Mouse (Mus musculus) intestine, embryonic 16.5 days (tissue): ENCODE measurements around the gene Tmem270. TPM values are rescaled to one million over a fixed set of nuclear protein-coding genes. Genes with fewer than 3 reads are reported as not detected.
"Not testable (repeated sequence)": the region's sequence is repeated elsewhere in the genome, so short reads cannot be mapped to it uniquely, and the experiment has no call there.

Experiments
- ATAC-seq: fragments of 200-750 bp; cut with Nextera tagmentation; 2 replicates; pipeline ENCODE4 v1.8.0; 2017; ENCODE audit warnings: moderate TSS enrichment, moderate library complexity
- H3K27ac ChIP-seq: fragments of 300-500 bp; sonication (generic); 2 replicates; pipeline ENCODE4 v1.5.1; 2014; ENCODE audit warnings: mild to moderate bottlenecking, low read length
- H3K27me3 ChIP-seq: fragments of 300-500 bp; sonication (generic); replicated peaks from 2 replicates; pipeline ENCODE4 v1.6.1; 2014; ENCODE audit warnings: low read length, control low read depth, mixed read lengths; ENCODE audit not compliant: control insufficient read depth, insufficient read depth
- H3K36me3 ChIP-seq: fragments of 300-500 bp; sonication (generic); 2 replicates; pipeline ENCODE4 v1.6.1; 2014; ENCODE audit warnings: low read length, control low read depth; ENCODE audit not compliant: control insufficient read depth, insufficient read depth
- H3K4me1 ChIP-seq: fragments of 300-500 bp; sonication (generic); 2 replicates; pipeline ENCODE4 v1.6.1; 2014; ENCODE audit warnings: low read length, control low read depth, mixed read lengths; ENCODE audit not compliant: control insufficient read depth, insufficient read depth
- H3K4me2 ChIP-seq: fragments of 300-500 bp; sonication (generic); 2 replicates; pipeline ENCODE4 v1.6.1; 2014; ENCODE audit warnings: low read depth, low read length, control low read depth
- H3K4me3 ChIP-seq: fragments of 300-500 bp; sonication (generic); 2 replicates; pipeline ENCODE4 v1.5.1; 2014; ENCODE audit warnings: mild to moderate bottlenecking, low read length
- H3K9ac ChIP-seq: fragments of 300-500 bp; sonication (generic); 2 replicates; pipeline ENCODE4 v1.6.1; 2014; ENCODE audit warnings: low read depth, low read length
- H3K9me3 ChIP-seq: fragments of 300-500 bp; sonication (generic); 2 replicates; pipeline ENCODE4 v1.6.1; 2016; ENCODE audit warnings: low read length, control low read depth; ENCODE audit not compliant: control insufficient read depth
- WGBS: fragments of 180-500 bp; shearing (Covaris S2); extraction: QIAGEN DNeasy Blood & Tissue Kit; methylation state at CpG from one replicate; pipeline ENCODE4 v1.1.7; 2014; 5-methylcytosine and 5-hydroxymethylcytosine counted together
- polyA plus RNA-seq: library from polyadenylated mRNA; unstranded; fragments of >200 nt; fragmentation: Nextera tagmentation; extraction: Ambion mirVana; gene quantifications from 2 replicates; pipeline ENCODE4 v1.2.1, GENCODE M21; 2015

Tmem270 gene
- polyA plus RNA-seq, 1 experiment from 2014 or later: not detected

- no peak overlapping the region for H3K4me3 ChIP-seq
- 46% methylated on average over 5 of the region's 5 CpGs for WGBS
- peak overlapping the region; percentile 44; the same call in 1 of the 2 replicates for H3K4me2 ChIP-seq
- no peaks in the 10 kb centered on the region for H3K9me3 ChIP-seq
- no peak overlapping the region for H3K9ac ChIP-seq
- H3K27ac ChIP-seq: no peak overlapping the region; the same call in 1 of the 2 replicates
- no peaks in the 10 kb centered on the region for H3K27me3 ChIP-seq
- no peak for ATAC-seq
- H3K36me3 ChIP-seq: no peaks in the 10 kb centered on the region
- H3K4me1 ChIP-seq: peaks cover 15% of the 10 kb centered on the region
Observed at GRCm38 (mm10) chr5:134944179-134944578, 37.6 kb upstream of the Tmem270 start.

GRCm38 (mm10) chr5:134942740-134943139 is 36.2 kb upstream of the Tmem270 start:
- ATAC-seq: no peak
- WGBS: 78% methylated on average over 2 of the region's 2 CpGs
- H3K27ac ChIP-seq: no peak overlapping the region

DNA sequence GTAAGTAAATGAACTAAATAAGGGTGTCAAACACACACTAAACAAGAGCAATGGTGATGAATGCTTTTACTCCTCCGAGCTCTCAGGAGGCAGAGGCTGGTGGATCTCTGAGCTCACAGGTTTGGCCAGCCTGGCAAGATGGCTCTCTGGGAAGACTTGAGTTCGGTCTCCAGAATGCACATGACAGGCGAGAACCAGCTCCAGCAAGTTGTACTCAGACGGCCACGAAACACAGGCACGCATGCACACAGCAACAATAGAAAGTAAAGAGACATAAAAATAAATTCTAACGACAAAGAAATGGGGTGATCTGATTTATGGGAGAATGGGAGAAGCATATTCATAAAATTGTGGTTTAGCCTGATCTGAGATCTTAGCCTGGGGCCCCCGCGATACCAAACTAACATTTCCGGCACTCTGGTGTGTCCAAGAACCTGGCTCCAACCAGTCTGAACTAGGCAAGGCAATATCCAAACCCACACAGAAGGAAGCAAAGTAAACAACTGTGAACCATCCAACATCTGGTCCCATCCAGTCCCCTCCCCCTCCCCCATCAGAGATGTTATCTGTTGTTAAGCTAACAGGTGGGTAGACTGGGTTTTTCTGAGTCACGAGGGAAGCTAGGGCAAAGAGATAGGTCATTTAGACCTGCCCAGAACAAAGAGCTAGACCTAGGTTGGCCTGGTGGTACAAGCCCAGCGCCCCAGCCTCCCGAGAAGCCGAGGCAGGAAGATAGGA is 35.1 kb upstream of the Tmem270 start:
- H3K4me2 ChIP-seq: no peak overlapping the region
- no peaks in the 10 kb centered on the region for H3K27me3 ChIP-seq
- H3K9ac ChIP-seq: no peak overlapping the region
- no peak overlapping the region for H3K4me3 ChIP-seq
- H3K27ac ChIP-seq: peak overlapping the region; percentile 71
- 54% methylated on average over 14 of the region's 14 CpGs for WGBS
- H3K4me1 ChIP-seq: no peaks in the 10 kb centered on the region
- H3K36me3 ChIP-seq: no peaks in the 10 kb centered on the region
- H3K9me3 ChIP-seq: no peaks in the 10 kb centered on the region
- ATAC-seq: no peak

More at GRCm38 (mm10) chr5:134942740-134943139, 36.2 kb upstream of the Tmem270 start:
- Histone ChIP-seq H3K36me3 (no peaks in the 10 kb centered on the region), H3K9me3 (no peaks in the 10 kb centered on the region), H3K27me3 (no peaks in the 10 kb centered on the region), H3K4me1 (peaks cover 10% of the 10 kb centered on the region; the same call in 1 of the 2 replicates), H3K9ac (no peak overlapping the region), H3K4me2 (no peak overlapping the region), H3K4me3 (no peak overlapping the region)

DNA sequence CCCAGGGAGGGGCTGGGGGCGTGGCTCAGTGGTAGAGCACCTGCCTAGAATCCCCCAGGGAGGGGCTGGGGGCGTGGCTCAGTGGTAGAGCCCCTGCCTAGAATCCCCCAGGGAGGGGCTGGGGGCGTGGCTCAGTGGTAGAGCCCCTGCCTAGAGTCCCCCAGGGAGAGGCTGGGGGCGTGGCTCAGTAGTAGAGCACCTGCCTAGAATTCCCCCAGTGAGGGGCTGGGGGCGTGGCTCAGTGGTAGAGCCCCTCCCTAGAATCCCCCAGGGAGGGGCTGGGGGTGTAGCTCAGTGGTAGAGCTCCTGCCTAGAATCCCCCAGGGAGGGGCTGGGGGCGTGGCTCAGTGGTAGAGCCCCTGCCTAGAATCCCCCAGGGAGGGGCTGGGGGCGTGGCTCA is 33.0 kb upstream of the Tmem270 start:
- not testable (repeated sequence) for ATAC-seq, H3K9me3 ChIP-seq, H3K4me3 ChIP-seq, H3K4me2 ChIP-seq, H3K4me1 ChIP-seq, H3K27ac ChIP-seq, H3K9ac ChIP-seq, H3K27me3 ChIP-seq, H3K36me3 ChIP-seq
- 95% methylated on average over 2 of the region's 7 CpGs for WGBS

DNA sequence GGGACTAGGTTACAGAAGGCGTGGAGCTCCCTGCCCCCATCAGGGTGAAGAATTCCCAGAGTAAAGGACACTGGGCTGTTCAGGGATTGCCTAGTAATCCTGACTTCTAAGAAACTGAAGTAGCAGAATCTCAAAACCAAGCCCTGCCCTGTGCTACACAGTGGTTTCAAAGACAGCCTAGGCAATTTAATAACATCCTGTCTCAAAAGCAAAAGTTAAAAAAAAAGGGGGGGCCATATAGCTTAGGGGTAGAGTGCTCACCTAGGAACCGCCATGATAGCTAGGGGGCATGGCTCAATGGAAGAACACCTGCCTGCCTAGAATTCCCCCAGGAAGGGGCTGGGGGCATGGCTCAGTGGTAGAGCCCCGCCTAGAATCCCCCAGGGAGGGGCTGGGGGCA is 32.5 kb upstream of the Tmem270 start:
- Histone ChIP-seq H3K9ac (no peak overlapping the region), H3K36me3 (0 out of 2 replicates have a peak, but pooled peaks cover under 1% of the 10 kb centered on the region), H3K9me3 (no peaks in the 10 kb centered on the region), H3K4me2 (no peak overlapping the region), H3K4me1 (no peaks in the 10 kb centered on the region), H3K4me3 (no peak overlapping the region), H3K27ac (no peak overlapping the region), H3K27me3 (no peaks in the 10 kb centered on the region)
- 80% methylated on average over 3 of the region's 3 CpGs for WGBS
- no peak for ATAC-seq

- H3K9ac ChIP-seq: no peak overlapping the region
- H3K27me3 ChIP-seq: no peaks in the 10 kb centered on the region
- no peak overlapping the region for H3K27ac ChIP-seq
- H3K9me3 ChIP-seq: no peaks in the 10 kb centered on the region
- H3K4me1 ChIP-seq: peaks cover 5% of the 10 kb centered on the region
- WGBS: 88% methylated on average over 6 of the region's 6 CpGs
- no peak overlapping the region for H3K4me3 ChIP-seq
- no peak for ATAC-seq
- no peak overlapping the region for H3K4me2 ChIP-seq
- H3K36me3 ChIP-seq: 0 out of 2 replicates have a peak, but pooled peaks cover 6% of the 10 kb centered on the region
Observed at GRCm38 (mm10) chr5:134936626-134937185, 30.2 kb upstream of the Tmem270 start.

DNA sequence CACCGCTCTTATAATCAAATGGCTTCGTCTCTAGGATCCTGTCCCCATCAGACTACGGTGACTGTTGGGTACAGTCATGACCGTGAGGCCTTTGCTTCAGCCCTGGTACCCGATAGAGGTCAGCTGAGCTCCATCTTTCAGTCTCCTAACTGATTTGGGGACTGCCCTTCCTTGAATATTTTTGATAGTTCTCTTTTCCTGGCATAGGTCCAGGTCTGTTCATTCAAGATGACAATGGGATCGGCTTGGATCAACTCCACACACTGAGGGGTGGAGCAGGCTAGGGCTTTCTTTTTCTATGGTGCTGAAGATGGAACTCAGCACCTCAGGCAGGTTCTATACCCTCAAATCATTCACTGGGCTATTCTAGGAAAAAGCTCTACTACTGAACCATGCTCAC is 29.5 kb upstream of the Tmem270 start:
- H3K27ac ChIP-seq: no peak overlapping the region
- H3K4me1 ChIP-seq: peaks cover 5% of the 10 kb centered on the region
- no peak for ATAC-seq
- no peaks in the 10 kb centered on the region for H3K9me3 ChIP-seq
- 94% methylated on average over 6 of the region's 6 CpGs for WGBS
- no peak overlapping the region for H3K4me3 ChIP-seq
- H3K9ac ChIP-seq: no peak overlapping the region
- H3K4me2 ChIP-seq: no peak overlapping the region
- H3K36me3 ChIP-seq: 0 out of 2 replicates have a peak, but pooled peaks cover 6% of the 10 kb centered on the region
- no peaks in the 10 kb centered on the region for H3K27me3 ChIP-seq

DNA sequence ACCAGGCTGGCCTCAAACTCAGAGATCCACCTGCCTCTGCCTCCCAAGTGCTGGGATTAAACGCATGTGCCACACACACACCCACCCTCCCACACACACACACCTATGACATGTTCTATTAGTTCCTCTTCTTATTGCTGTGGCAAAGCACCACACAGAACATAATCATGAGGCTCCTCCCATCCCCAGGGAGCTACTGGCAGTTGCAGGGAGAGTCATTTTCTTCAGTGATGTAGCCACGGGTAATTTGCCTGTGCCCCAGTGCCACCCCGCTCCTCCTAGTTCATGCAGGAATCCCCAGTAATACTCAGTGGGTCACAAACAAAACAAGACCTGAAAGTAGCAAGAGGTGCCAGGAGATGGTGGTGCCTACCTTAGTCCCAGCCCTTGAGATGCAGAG is 28.1 kb upstream of the Tmem270 start:
- H3K9ac ChIP-seq: no peak overlapping the region
- no peaks in the 10 kb centered on the region for H3K27me3 ChIP-seq
- no peak overlapping the region for H3K4me2 ChIP-seq
- H3K4me1 ChIP-seq: peaks cover 5% of the 10 kb centered on the region
- no peaks in the 10 kb centered on the region for H3K9me3 ChIP-seq
- no peak for ATAC-seq
- H3K36me3 ChIP-seq: 0 out of 2 replicates have a peak, but pooled peaks cover 6% of the 10 kb centered on the region
- no peak overlapping the region for H3K27ac ChIP-seq
- WGBS: 81% methylated on average over 3 of the region's 3 CpGs
- H3K4me3 ChIP-seq: no peak overlapping the region

DNA sequence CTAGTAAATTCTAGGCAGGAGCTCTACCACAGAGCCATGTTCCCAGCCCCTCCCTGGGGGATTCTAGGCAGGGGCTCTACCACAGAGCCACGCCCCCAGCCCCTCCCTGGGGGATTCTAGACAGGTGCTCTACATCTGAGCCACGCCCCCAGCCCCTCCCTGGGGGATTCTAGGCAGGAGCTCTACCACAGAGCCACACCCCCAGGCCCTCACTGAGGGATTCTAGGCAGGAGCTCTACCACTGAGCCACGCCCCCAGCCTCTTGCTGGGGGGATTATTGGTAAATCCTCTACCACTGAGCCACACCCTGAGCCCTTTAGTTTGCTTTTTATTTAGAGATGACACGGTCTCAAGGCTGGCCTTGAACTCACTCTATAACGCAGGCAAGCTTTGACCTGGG is 27.2 kb upstream of the Tmem270 start:
- not testable (repeated sequence) for H3K4me1 ChIP-seq, ATAC-seq
- 85% methylated on average over 5 of the region's 5 CpGs for WGBS

More for the DNA sequence above, 27.2 kb upstream of the Tmem270 start:
- not testable (repeated sequence) for H3K27me3 ChIP-seq, H3K9me3 ChIP-seq, H3K9ac ChIP-seq, H3K4me2 ChIP-seq, H3K4me3 ChIP-seq, H3K36me3 ChIP-seq, H3K27ac ChIP-seq
